Mouse (Mus musculus): ENCODE data around the gene Bbs7. TPM values are rescaled to one million over a fixed set of nuclear protein-coding genes. Genes with fewer than 3 reads are reported as not detected.
A peak's percentile ranks its signal among the peaks of the same experiment; 100 is the strongest.

The Bbs7 gene
- polyA plus RNA-seq, 1 experiment from 2014 or later, result 9.0 TPM

DNA sequence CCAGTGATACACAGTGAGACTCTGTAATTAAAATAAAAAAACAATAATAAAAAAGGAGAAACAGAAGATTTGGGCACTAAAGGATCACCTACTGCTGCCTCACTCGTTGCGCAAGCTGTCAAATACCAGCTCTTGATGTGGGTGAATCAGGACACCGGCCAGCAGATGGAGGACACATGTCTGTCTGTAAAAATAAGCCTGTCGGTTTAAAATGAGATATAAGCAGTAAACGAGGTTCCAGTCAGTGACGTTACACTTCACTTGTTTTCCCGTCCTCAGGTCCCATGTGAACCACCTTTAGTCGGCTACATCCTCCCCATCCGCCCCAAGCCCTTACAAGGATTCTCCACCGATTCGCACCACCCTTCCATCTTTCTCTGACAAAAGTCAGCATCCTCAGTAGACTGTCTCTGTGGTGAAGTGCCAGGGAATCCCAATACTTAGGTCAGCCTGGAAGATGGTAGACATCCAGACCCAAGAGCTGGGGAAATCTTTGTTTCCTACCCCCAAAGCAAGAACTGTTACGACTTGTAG, 61.4 kb downstream of the Bbs7 start:
- Histone ChIP-seq H3K27me3 (peaks cover 7% of the 10 kb centered on the region), H3K36me3 (peaks cover 30% of the 10 kb centered on the region), H3K4me2 (peak overlapping the region; percentile 83), H3K4me1 (replicated peaks) (peaks cover 24% of the 10 kb centered on the region), H3K27ac (no peak overlapping the region), H3K9me3 (replicated peaks) (no peaks in the 10 kb centered on the region), H3K9ac (peak overlapping the region; percentile 87), H3K4me3 (replicated peaks) (peak overlapping the region; percentile 94)
- WGBS (ENCODE audit: insufficient replicate concordance), result 25% methylated on average over 12 of the region's 12 CpGs
- ATAC-seq (ENCODE audit: low read depth) (no peak; the same call in 1 of the 2 replicates), DNase-seq (no peak)

- Histone ChIP-seq H3K4me1 (replicated peaks) (peaks cover 24% of the 10 kb centered on the region), H3K4me3 (replicated peaks) (no peak overlapping the region), H3K27ac (no peak overlapping the region), H3K9ac (no peak overlapping the region), H3K4me2 (no peak overlapping the region), H3K27me3 (peaks cover 7% of the 10 kb centered on the region), H3K9me3 (replicated peaks) (no peaks in the 10 kb centered on the region), H3K36me3 (peaks cover 25% of the 10 kb centered on the region)
- WGBS (ENCODE audit: insufficient replicate concordance), result 51% methylated on average over 9 of the region's 9 CpGs
- ATAC-seq (ENCODE audit: low read depth), result no peak
- DNase-seq, result no peak
Measured at GRCm38 (mm10) chr3:36551343-36551742, 61.9 kb downstream of the Bbs7 start.

DNA sequence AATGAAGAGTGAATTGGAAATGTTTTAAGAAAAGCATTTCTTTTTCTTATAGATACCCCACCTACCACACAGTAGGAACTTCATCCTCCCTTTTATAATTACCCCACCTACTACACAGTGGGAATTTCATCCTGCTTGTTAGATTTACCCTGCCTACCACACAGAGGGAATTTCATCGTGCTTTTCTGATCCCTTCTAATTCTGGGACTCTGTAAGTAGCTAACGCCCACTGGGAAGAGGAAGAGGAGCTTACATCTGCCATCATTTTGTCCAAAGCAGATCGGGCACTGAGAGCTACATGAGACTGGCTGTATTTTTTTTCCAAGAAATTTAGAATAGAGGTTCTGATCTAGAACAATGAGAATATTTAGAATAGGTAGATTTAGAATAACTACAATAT, 68.3 kb downstream of the Bbs7 start:
- no peaks in the 10 kb centered on the region for H3K27me3 ChIP-seq
- no peak overlapping the region for H3K27ac ChIP-seq
- no peak for ATAC-seq (ENCODE audit: low read depth)
- H3K4me1 ChIP-seq (replicated peaks), result no peaks in the 10 kb centered on the region
- H3K9ac ChIP-seq, result no peak overlapping the region
- no peak for DNase-seq
- H3K9me3 ChIP-seq (replicated peaks), result no peaks in the 10 kb centered on the region
- WGBS (ENCODE audit: insufficient replicate concordance), result 64% methylated on average over 3 of the region's 3 CpGs
- H3K4me2 ChIP-seq, result no peak overlapping the region
- no peak overlapping the region for H3K4me3 ChIP-seq (replicated peaks)
- H3K36me3 ChIP-seq, result no peaks in the 10 kb centered on the region

DNA sequence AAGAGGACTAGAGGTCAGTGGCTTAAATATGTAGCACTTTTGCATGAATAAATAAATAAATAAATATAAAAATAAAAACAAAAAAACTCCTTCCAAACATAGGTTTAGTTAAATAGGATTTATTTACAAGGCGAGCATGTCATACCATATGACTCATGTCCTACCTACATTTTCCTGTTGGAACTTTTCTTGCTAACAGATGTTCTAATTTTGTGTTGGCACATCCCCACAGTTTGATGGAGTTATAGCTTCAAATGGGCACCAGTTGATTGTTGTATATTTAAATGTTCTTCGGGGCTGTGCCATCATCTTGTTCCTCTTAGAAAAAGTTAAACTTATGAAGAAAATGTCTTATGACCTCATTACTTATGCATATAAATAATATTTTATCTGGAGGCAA, 71.9 kb downstream of the Bbs7 start:
- Histone ChIP-seq H3K4me1 (replicated peaks) (no peaks in the 10 kb centered on the region), H3K4me2 (no peak overlapping the region), H3K4me3 (replicated peaks) (no peak overlapping the region), H3K36me3 (no peaks in the 10 kb centered on the region), H3K9me3 (replicated peaks) (no peaks in the 10 kb centered on the region), H3K27ac (no peak overlapping the region), H3K9ac (no peak overlapping the region), H3K27me3 (no peaks in the 10 kb centered on the region)
- no peak for ATAC-seq (ENCODE audit: low read depth)
- WGBS (ENCODE audit: insufficient replicate concordance), result 60% methylated on average over 2 of the region's 2 CpGs
- DNase-seq, result no peak

DNA sequence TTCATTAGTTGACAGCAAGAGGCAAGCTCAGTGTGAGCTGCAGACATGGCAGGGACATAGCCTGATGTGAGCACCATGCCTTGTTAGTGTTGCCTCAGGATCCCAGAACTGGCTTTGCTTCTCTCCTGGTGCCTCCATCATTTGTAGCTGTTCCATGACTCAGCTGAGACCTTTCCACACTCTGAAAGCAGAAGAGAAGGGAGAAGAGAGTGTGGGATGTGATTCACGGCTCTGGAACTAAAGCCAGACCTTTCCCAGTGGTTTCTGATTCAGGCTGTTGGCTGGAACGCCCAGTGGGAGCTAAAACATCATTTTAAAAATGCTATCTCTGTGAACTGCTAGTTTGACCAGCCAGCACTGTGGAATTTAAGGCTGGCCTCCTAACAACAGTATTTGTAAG, 72.5 kb downstream of the Bbs7 start:
- no peak overlapping the region for H3K4me3 ChIP-seq (replicated peaks)
- no peak overlapping the region for H3K9ac ChIP-seq
- DNase-seq, result no peak
- ATAC-seq (ENCODE audit: low read depth), result no peak
- 24% methylated on average over 2 of the region's 2 CpGs for WGBS (ENCODE audit: insufficient replicate concordance)
- H3K4me1 ChIP-seq (replicated peaks), result no peaks in the 10 kb centered on the region
- no peak overlapping the region for H3K27ac ChIP-seq
- H3K36me3 ChIP-seq, result no peaks in the 10 kb centered on the region
- H3K4me2 ChIP-seq, result no peak overlapping the region
- no peaks in the 10 kb centered on the region for H3K27me3 ChIP-seq
- no peaks in the 10 kb centered on the region for H3K9me3 ChIP-seq (replicated peaks)

- DNase-seq (no peak), ATAC-seq (ENCODE audit: low read depth) (no peak)
- H3K36me3 ChIP-seq, result no peaks in the 10 kb centered on the region
- H3K9ac ChIP-seq, result no peak overlapping the region
- WGBS (ENCODE audit: insufficient replicate concordance), result 68% methylated on average over 4 of the region's 4 CpGs
- no peak overlapping the region for H3K27ac ChIP-seq
- H3K4me3 ChIP-seq (replicated peaks), result no peak overlapping the region
- H3K4me1 ChIP-seq (replicated peaks), result 0 out of 2 replicates have a peak, but pooled peaks cover under 1% of the 10 kb centered on the region
- H3K27me3 ChIP-seq, result peaks cover 5% of the 10 kb centered on the region; the same call in 1 of the 2 replicates
- no peaks in the 10 kb centered on the region for H3K9me3 ChIP-seq (replicated peaks)
- H3K4me2 ChIP-seq, result no peak overlapping the region
Measured at GRCm38 (mm10) chr3:36537701-36538470, 75.4 kb downstream of the Bbs7 start.

DNA sequence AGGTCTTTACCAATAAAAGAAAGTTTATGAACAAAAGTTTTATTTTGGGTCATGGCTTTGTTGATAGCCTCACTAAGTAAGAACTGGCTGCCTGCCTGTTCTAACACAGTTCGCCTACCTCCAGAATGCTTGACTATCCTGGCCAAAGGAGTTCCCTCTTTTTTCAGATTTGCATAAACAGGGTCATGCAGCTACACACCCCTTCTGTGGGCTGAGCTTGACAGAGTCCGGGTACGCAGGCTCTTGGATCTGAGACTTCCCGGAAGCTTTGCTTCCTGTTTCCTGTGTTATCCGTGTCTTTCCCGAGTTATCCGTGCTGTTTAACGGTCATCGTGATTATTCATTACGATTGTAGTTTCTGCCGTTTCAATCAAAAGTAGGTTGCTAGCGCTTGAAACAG, 77.2 kb downstream of the Bbs7 start:
- no peak for ATAC-seq (ENCODE audit: low read depth)
- H3K27ac ChIP-seq, result no peak overlapping the region
- 71% methylated on average over 12 of the region's 12 CpGs for WGBS (ENCODE audit: insufficient replicate concordance)

DNA sequence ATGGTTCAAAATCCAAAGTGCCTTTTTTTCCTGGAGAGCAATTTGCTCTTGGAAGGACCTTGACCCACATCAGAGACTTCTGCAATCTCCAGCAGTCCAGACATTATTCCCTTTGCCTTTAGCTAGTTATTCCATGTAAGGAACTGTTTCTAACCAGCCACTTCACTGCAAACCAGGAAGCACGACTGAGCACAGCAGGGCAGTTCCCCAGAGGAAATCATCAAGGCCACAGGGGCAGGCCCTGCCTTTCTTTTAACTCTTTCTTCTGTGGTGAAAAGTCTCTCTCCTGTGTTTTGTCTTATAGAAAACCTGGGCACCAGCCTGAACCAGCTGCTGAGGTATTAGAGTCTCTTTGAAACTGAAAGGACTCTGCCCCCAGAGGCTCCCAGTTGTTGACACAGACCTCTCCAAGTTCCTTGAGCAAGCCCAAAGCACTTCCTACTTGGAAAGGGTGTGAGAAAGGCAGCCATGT, 80.0 kb downstream of the Bbs7 start:
- Histone ChIP-seq H3K4me1 (replicated peaks) (0 out of 2 replicates have a peak, but pooled peaks cover 3% of the 10 kb centered on the region), H3K4me2 (no peak overlapping the region), H3K36me3 (no peaks in the 10 kb centered on the region), H3K9ac (no peak overlapping the region), H3K27ac (no peak overlapping the region), H3K4me3 (replicated peaks) (no peak overlapping the region), H3K9me3 (replicated peaks) (no peaks in the 10 kb centered on the region), H3K27me3 (peaks cover 28% of the 10 kb centered on the region)
- no peak for ATAC-seq (ENCODE audit: low read depth)
- no peak for DNase-seq
- WGBS (ENCODE audit: insufficient replicate concordance), result 0% methylated on average over 1 of the region's 1 CpGs

More for the DNA sequence above, 77.2 kb downstream of the Bbs7 start:
- H3K4me2 ChIP-seq, result no peak overlapping the region
- 0 out of 2 replicates have a peak, but pooled peaks cover 3% of the 10 kb centered on the region for H3K4me1 ChIP-seq (replicated peaks)
- H3K9me3 ChIP-seq (replicated peaks), result no peaks in the 10 kb centered on the region
- no peak overlapping the region for H3K9ac ChIP-seq
- H3K27me3 ChIP-seq, result peaks cover 21% of the 10 kb centered on the region
- no peaks in the 10 kb centered on the region for H3K36me3 ChIP-seq
- H3K4me3 ChIP-seq (replicated peaks), result no peak overlapping the region
- no peak for DNase-seq

- Histone ChIP-seq H3K27ac (no peak overlapping the region), H3K9ac (no peak overlapping the region), H3K9me3 (replicated peaks) (no peaks in the 10 kb centered on the region), H3K4me1 (replicated peaks) (0 out of 2 replicates have a peak, but pooled peaks cover 3% of the 10 kb centered on the region), H3K4me3 (replicated peaks) (no peak overlapping the region), H3K27me3 (peaks cover 28% of the 10 kb centered on the region), H3K36me3 (no peaks in the 10 kb centered on the region), H3K4me2 (0 out of 2 replicates have a peak overlapping the region, but pooled peaks have one; percentile 56)
- 46% methylated on average over 7 of the region's 7 CpGs for WGBS (ENCODE audit: insufficient replicate concordance)
- DNase-seq (no peak), ATAC-seq (ENCODE audit: low read depth) (no peak)
Measured at GRCm38 (mm10) chr3:36532738-36533137, 80.5 kb downstream of the Bbs7 start.

GRCm38 (mm10) chr3:36531979-36532542, 81.2 kb downstream of the Bbs7 start:
- WGBS (ENCODE audit: insufficient replicate concordance), result 8% methylated on average over 18 of the region's 18 CpGs
- DNase-seq, result no peak
- Histone ChIP-seq H3K4me2 (peak overlapping the region; percentile 56), H3K9me3 (replicated peaks) (no peaks in the 10 kb centered on the region), H3K27ac (no peak overlapping the region), H3K27me3 (peaks cover 28% of the 10 kb centered on the region), H3K4me1 (replicated peaks) (0 out of 2 replicates have a peak, but pooled peaks cover 3% of the 10 kb centered on the region), H3K4me3 (replicated peaks) (peak overlapping the region; percentile 43), H3K36me3 (no peaks in the 10 kb centered on the region), H3K9ac (no peak overlapping the region)
- ATAC-seq (ENCODE audit: low read depth), result no peak

GRCm38 (mm10) chr3:36531242-36531641, 82.0 kb downstream of the Bbs7 start:
- H3K9ac ChIP-seq, result no peak overlapping the region
- no peaks in the 10 kb centered on the region for H3K36me3 ChIP-seq
- ATAC-seq (ENCODE audit: low read depth) (no peak), DNase-seq (no peak)
- no peaks in the 10 kb centered on the region for H3K9me3 ChIP-seq (replicated peaks)
- no peak overlapping the region for H3K27ac ChIP-seq
- H3K4me2 ChIP-seq, result no peak overlapping the region
- WGBS (ENCODE audit: insufficient replicate concordance), result 54% methylated on average over 2 of the region's 2 CpGs
- 0 out of 2 replicates have a peak, but pooled peaks cover 3% of the 10 kb centered on the region for H3K4me1 ChIP-seq (replicated peaks)
- H3K27me3 ChIP-seq, result peaks cover 28% of the 10 kb centered on the region
- no peak overlapping the region for H3K4me3 ChIP-seq (replicated peaks)
